Comparison of ENCODE assay signal across 23 mouse cellular contexts in genomic region chr14:79520612-79521011, GRCm38 (mm10). TPM values are rescaled to one million over a fixed set of nuclear protein-coding genes. Genes with fewer than 3 reads are reported as not detected.
DNase-seq lines count a peak whose midpoint lies in the region; ATAC-seq and TF ChIP-seq lines count a peak whose summit lies in the region.
"Had no signal": no experiment of that assay in that cellular context is flagged by ENCODE, and none has a peak within 500 bp of the region (broad histone marks: within the 10 kb centered on the region; RNA-seq: fewer than 3 reads in every experiment).

No protein-coding gene starts in this region.

- DNase-seq in kidney, adult 11 months: no peak
- DNase-seq in thymus, adult 2 months: no peak
- no peak for DNase-seq in thymus, postnatal 4 days
- no peak for DNase-seq in layer of hippocampus, adult 9-10 months (ENCODE audit: low spot score)
- DNase-seq in cerebellum, postnatal 10 days: no peak
- DNase-seq: adrenal gland, adult 2 months; cerebellum, adult 11-12 months; cerebellum, postnatal 25 days; heart, postnatal 10 days; left cerebral cortex, postnatal 4 days; lung, postnatal 4 days had no signal

- no peak overlapping the region for H3K9ac ChIP-seq in kidney, embryonic 16.5 days (replicated peaks; ENCODE audit: low read length)
- H3K9ac ChIP-seq in liver, embryonic 16.5 days (ENCODE audit: low read depth, low read length): no peak overlapping the region
- H3K9ac ChIP-seq: embryonic facial prominence, embryonic 13.5 days; forebrain, embryonic 12.5 days; intestine, embryonic 15.5 days; limb, embryonic 15.5 days; midbrain, embryonic 12.5 days had no signal

- H3K27me3 ChIP-seq in kidney, embryonic 16.5 days (ENCODE audit: insufficient read depth, low read length): no peaks in the 10 kb centered on the region
- H3K27me3 ChIP-seq in thymus, adult 2 months (ENCODE audit: control insufficient read depth, insufficient read depth, low read length): no peaks in the 10 kb centered on the region
- no peaks in the 10 kb centered on the region for H3K27me3 ChIP-seq in liver, embryonic 16.5 days (ENCODE audit: control insufficient read depth, insufficient read depth, low read depth, low read length)
- H3K27me3 ChIP-seq: embryonic facial prominence, embryonic 13.5 days; forebrain, embryonic 12.5 days; intestine, embryonic 15.5 days; limb, embryonic 15.5 days; midbrain, embryonic 12.5 days had no signal

- no peaks in the 10 kb centered on the region for H3K36me3 ChIP-seq in kidney, embryonic 16.5 days (ENCODE audit: insufficient read depth, low read length)
- no peaks in the 10 kb centered on the region for H3K36me3 ChIP-seq in thymus, adult 2 months (ENCODE audit: control insufficient read depth, insufficient read depth, low read length)
- H3K36me3 ChIP-seq in liver, embryonic 16.5 days (ENCODE audit: control insufficient read depth, insufficient read depth): no peaks in the 10 kb centered on the region
- H3K36me3 ChIP-seq: embryonic facial prominence, embryonic 13.5 days; forebrain, embryonic 12.5 days; hindbrain, embryonic 10.5 days; intestine, embryonic 15.5 days; limb, embryonic 15.5 days; midbrain, embryonic 12.5 days had no signal

- H3K9me3 ChIP-seq in kidney, embryonic 16.5 days (ENCODE audit: low read length): no peaks in the 10 kb centered on the region
- H3K9me3 ChIP-seq in liver, embryonic 16.5 days (replicated peaks; ENCODE audit: control insufficient read depth, low read length): no peaks in the 10 kb centered on the region
- H3K9me3 ChIP-seq: embryonic facial prominence, embryonic 13.5 days; forebrain, embryonic 12.5 days; G1E; hindbrain, embryonic 10.5 days; intestine, embryonic 15.5 days; limb, embryonic 15.5 days; midbrain, embryonic 12.5 days had no signal

- no peak overlapping the region for H3K4me3 ChIP-seq in kidney, embryonic 16.5 days (ENCODE audit: low read length)
- no peak overlapping the region for H3K4me3 ChIP-seq in thymus, adult 2 months (ENCODE audit: control insufficient read depth, insufficient read depth, low read length)
- H3K4me3 ChIP-seq in liver, embryonic 16.5 days (ENCODE audit: low read depth, low read length): no peak overlapping the region
- H3K4me3 ChIP-seq: embryonic facial prominence, embryonic 13.5 days; erythroblast, embryonic 14.5 days; forebrain, embryonic 12.5 days; hindbrain, embryonic 10.5 days; intestine, embryonic 15.5 days; limb, embryonic 15.5 days; midbrain, embryonic 12.5 days had no signal

- peaks cover 5% of the 10 kb centered on the region; the same call in 1 of the 2 replicates for H3K4me1 ChIP-seq in kidney, embryonic 16.5 days (ENCODE audit: insufficient read depth, low read length)
- peaks cover 14% of the 10 kb centered on the region for H3K4me1 ChIP-seq in thymus, adult 2 months (replicated peaks; ENCODE audit: control insufficient read depth, insufficient read depth, low read length)
- H3K4me1 ChIP-seq in liver, embryonic 16.5 days (ENCODE audit: control insufficient read depth, low read depth, low read length): peaks cover 50% of the 10 kb centered on the region
- H3K4me1 ChIP-seq: forebrain, embryonic 12.5 days; hindbrain, embryonic 10.5 days; midbrain, embryonic 12.5 days had no signal

- no peak overlapping the region for H3K4me2 ChIP-seq in kidney, embryonic 16.5 days (replicated peaks; ENCODE audit: low read depth, low read length)
- peak overlapping the region; percentile 46; the same call in 1 of the 2 replicates for H3K4me2 ChIP-seq in liver, embryonic 16.5 days (ENCODE audit: low read depth, low read length)
- H3K4me2 ChIP-seq: embryonic facial prominence, embryonic 13.5 days; forebrain, embryonic 12.5 days; heart, embryonic 11.5 days; intestine, embryonic 15.5 days; limb, embryonic 15.5 days; midbrain, embryonic 12.5 days had no signal

- no peak for ATAC-seq in kidney, embryonic 16.5 days (ENCODE audit: low FRiP score, low TSS enrichment)
- no peak for ATAC-seq in liver, embryonic 16.5 days (ENCODE audit: low read depth)
- ATAC-seq: hindbrain, embryonic 16.5 days; intestine, embryonic 15.5 days had no signal

- no peak for TF ChIP-seq POLR2A in thymus, adult 2 months (IDR thresholded peaks at IDR 0.05; ENCODE audit: control insufficient read depth, extremely low read depth, insufficient read depth, low read length, poor library complexity)

- peak overlapping the region; percentile 31; the same call in 1 of the 2 replicates for H3K27ac ChIP-seq in kidney, embryonic 16.5 days (ENCODE audit: low read length)
- H3K27ac ChIP-seq in thymus, adult 2 months (ENCODE audit: control insufficient read depth, insufficient read depth, low read length): peak overlapping the region; percentile 100; the same call in 1 of the 2 replicates
- H3K27ac ChIP-seq in liver, embryonic 16.5 days (ENCODE audit: low read length): peak overlapping the region; percentile 83
- H3K27ac ChIP-seq: embryonic facial prominence, embryonic 13.5 days; forebrain, embryonic 12.5 days; hindbrain, embryonic 10.5 days; intestine, embryonic 15.5 days; limb, embryonic 15.5 days; midbrain, embryonic 12.5 days had no signal

- TF ChIP-seq CTCF in thymus, adult 2 months (IDR thresholded peaks at IDR 0.05; ENCODE audit: borderline replicate concordance, control insufficient read depth, extremely low read depth, insufficient read depth, low read length, poor library complexity): no peak

RNA-seq across cellular contexts. Expression of gene Wbp4, which starts 39.3 kb away (rescaled TPM):
- 37.0 and 39.1 TPM in 2 replicates for polyA plus RNA-seq in kidney, embryonic 16.5 days (2015; fragmentation: Nextera tagmentation; extraction: Ambion mirVana)
- polyA plus RNA-seq in thymus, adult 2 months (2012; rRNA removed): 7.3 TPM in 2 replicates
- polyA plus RNA-seq in liver, embryonic 16.5 days (2015; fragmentation: Nextera tagmentation; extraction: Ambion mirVana): 13.0 and 13.1 TPM in 2 replicates

RNA-seq across cellular contexts. Expression of gene Elf1, which starts 39.6 kb away (rescaled TPM):
- 10.2 and 10.3 TPM in 2 replicates for polyA plus RNA-seq in kidney, embryonic 16.5 days (2015; fragmentation: Nextera tagmentation; extraction: Ambion mirVana)
- 71.4 and 75.9 TPM in 2 replicates for polyA plus RNA-seq in thymus, adult 2 months (2012; rRNA removed)
- polyA plus RNA-seq in liver, embryonic 16.5 days (2015; fragmentation: Nextera tagmentation; extraction: Ambion mirVana): 7.8 and 8.8 TPM in 2 replicates

Comparison
In these comparisons a context has a peak if more than half of its experiments do, and no peak if none do; other contexts are left out.
1. H3K27ac ChIP-seq: peak in every context shown above with its lines; median percentile 100 in thymus, adult 2 months; 83 in liver, embryonic 16.5 days; 31 in kidney, embryonic 16.5 days.